Mouse (Mus musculus): ENCODE measurements around the gene Fos. TPM values are rescaled to one million over a fixed set of nuclear protein-coding genes. Genes with fewer than 3 reads are reported as not detected.

Fos gene
- polyA plus RNA-seq, 1 experiment from 2014 or later, result 6.4 TPM

DNA sequence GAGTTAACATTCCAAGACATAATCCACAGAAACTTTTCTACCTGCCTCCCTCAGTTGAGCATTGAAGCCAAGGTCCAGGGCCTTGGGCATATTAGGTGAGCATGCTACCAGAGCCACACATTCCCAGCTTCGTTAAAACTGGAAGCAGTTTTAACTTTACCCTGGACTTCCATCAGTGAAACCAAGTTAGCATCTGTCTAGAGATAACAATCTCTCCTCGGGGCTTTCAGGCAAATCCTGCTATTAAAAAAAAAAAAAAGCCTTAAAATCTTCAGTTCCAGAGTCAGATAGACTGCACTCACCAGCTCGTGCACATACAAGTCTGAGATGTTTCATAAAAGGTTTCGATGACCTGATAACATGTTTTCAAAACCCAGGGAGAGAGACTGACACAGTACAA is 17.4 kb upstream of the Fos start:
- WGBS, result 58% methylated on average over 4 of the region's 4 CpGs
- no peaks in the 10 kb centered on the region for H3K27me3 ChIP-seq (replicated peaks; ENCODE audit: control insufficient read depth, insufficient read depth, low read length)
- no peaks in the 10 kb centered on the region for H3K36me3 ChIP-seq (ENCODE audit: control insufficient read depth, insufficient read depth, low read length)
- H3K9ac ChIP-seq (ENCODE audit: low read depth, low read length), result no peak overlapping the region
- peak overlapping the region; percentile 93 for H3K27ac ChIP-seq (ENCODE audit: low read length)
- ATAC-seq, result no peak
- peaks cover 31% of the 10 kb centered on the region for H3K4me1 ChIP-seq (ENCODE audit: control insufficient read depth, insufficient read depth, low read length)
- no peak overlapping the region for H3K4me3 ChIP-seq (ENCODE audit: low read length)
- H3K4me2 ChIP-seq (ENCODE audit: low read depth, low read length), result peak overlapping the region; percentile 72; the same call in 1 of the 2 replicates
- H3K9me3 ChIP-seq (ENCODE audit: control insufficient read depth, low read length), result no peaks in the 10 kb centered on the region

DNA sequence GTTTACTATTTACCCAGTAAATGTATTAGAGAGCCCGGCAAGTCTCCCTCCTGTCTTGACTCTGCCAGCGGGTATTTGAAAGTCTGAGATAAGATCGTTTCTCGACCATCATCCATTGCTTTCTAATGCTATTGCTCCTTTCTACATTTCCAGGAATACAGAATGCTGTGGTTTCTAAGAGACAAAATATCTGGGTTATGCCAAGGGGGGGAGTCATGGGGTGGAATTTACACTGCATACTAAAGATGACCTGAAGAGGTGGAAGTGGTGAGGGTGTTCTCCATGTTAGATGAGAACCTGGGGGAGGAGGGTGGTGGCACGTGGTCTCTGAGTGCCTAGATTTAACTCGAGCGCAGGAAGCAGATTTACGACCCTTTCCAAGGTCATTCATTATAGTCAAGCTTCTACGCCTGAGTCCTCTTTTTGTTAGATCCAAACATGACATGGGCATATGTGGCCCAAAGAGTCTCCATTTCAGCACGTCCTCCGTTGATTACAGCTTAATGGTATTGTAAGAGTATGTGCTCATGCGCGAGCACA is 16.7 kb upstream of the Fos start:
- no peak overlapping the region for H3K27ac ChIP-seq (ENCODE audit: low read length)
- no peak for ATAC-seq
- WGBS, result 46% methylated on average over 13 of the region's 13 CpGs
- H3K4me2 ChIP-seq (ENCODE audit: low read depth, low read length), result no peak overlapping the region
- H3K9me3 ChIP-seq (ENCODE audit: control insufficient read depth, low read length), result no peaks in the 10 kb centered on the region
- no peak overlapping the region for H3K9ac ChIP-seq (ENCODE audit: low read depth, low read length)
- no peaks in the 10 kb centered on the region for H3K36me3 ChIP-seq (ENCODE audit: control insufficient read depth, insufficient read depth, low read length)
- H3K4me3 ChIP-seq (ENCODE audit: low read length), result no peak overlapping the region
- H3K27me3 ChIP-seq (replicated peaks; ENCODE audit: control insufficient read depth, insufficient read depth, low read length), result no peaks in the 10 kb centered on the region
- peaks cover 29% of the 10 kb centered on the region for H3K4me1 ChIP-seq (ENCODE audit: control insufficient read depth, insufficient read depth, low read length)

DNA sequence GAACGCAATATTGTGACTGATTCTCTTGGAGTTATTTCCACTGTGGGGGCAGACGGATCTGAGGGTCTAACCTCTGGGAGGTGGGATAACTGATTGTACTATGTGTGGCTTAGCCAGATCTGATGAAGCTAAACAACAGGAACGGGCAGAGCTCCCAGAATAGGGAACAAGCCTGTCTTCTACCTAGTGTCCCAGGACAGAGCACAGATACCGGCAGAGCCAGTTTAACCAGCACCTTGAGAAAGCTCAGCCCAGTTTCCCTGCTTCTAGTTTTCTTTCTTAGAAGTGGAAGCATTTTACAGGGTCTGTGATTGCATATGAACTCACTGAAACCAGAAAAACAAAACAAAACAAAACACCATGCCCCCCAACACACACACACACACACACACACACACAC is 13.9 kb upstream of the Fos start:
- no peak for ATAC-seq
- peaks cover 25% of the 10 kb centered on the region for H3K4me1 ChIP-seq (ENCODE audit: control insufficient read depth, insufficient read depth, low read length)
- H3K27ac ChIP-seq (ENCODE audit: low read length), result no peak overlapping the region
- no peaks in the 10 kb centered on the region for H3K36me3 ChIP-seq (ENCODE audit: control insufficient read depth, insufficient read depth, low read length)
- H3K27me3 ChIP-seq (replicated peaks; ENCODE audit: control insufficient read depth, insufficient read depth, low read length), result no peaks in the 10 kb centered on the region
- H3K9ac ChIP-seq (ENCODE audit: low read depth, low read length), result no peak overlapping the region
- WGBS, result 55% methylated on average over 4 of the region's 4 CpGs
- H3K4me2 ChIP-seq (ENCODE audit: low read depth, low read length), result no peak overlapping the region
- no peaks in the 10 kb centered on the region for H3K9me3 ChIP-seq (ENCODE audit: control insufficient read depth, low read length)
- H3K4me3 ChIP-seq (ENCODE audit: low read length), result no peak overlapping the region

DNA sequence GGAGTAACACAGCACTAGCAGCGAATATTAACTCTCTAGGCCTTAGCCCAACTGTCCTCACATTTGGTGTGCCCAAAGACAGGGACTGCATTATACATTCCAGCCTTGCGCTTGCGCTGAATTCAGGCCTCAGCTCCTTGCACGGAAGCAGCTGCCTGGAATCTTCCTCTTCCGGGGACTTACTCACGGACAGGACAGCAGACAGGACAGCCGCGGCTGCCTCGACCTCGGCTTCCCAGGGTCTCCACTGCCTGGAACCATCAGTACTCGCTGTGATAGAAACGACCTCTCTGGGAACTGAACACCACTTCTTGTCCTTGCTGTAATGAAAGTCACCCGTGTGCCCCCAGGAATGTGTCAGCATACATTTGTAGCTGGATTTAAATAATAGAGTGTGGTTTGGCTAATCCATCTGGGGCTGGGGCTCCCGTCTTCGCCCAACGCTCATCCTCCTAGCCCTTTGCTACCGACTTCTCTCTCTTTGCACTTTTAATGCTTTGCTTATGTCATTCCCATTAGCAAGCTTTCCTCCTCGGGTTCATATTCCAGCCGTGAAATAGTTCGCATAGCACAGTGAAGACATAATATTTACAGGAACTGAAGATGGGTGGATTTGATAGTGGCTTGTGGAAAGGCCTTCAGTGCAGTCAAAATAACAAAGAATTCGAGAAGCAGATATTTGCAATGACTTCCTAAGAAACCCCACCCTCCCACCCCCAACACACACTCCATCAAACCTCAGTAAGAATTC is 11.6 kb upstream of the Fos start:
- Histone ChIP-seq H3K27ac (ENCODE audit: low read length) (peak overlapping the region; percentile 35), H3K9me3 (ENCODE audit: control insufficient read depth, low read length) (no peaks in the 10 kb centered on the region), H3K9ac (ENCODE audit: low read depth, low read length) (0 out of 2 replicates have a peak overlapping the region, but pooled peaks have one; percentile 17), H3K4me1 (ENCODE audit: control insufficient read depth, insufficient read depth, low read length) (peaks cover 13% of the 10 kb centered on the region), H3K4me2 (ENCODE audit: low read depth, low read length) (peak overlapping the region; percentile 14; the same call in 1 of the 2 replicates), H3K36me3 (ENCODE audit: control insufficient read depth, insufficient read depth, low read length) (no peaks in the 10 kb centered on the region), H3K4me3 (ENCODE audit: low read length) (no peak overlapping the region), H3K27me3 (replicated peaks; ENCODE audit: control insufficient read depth, insufficient read depth, low read length) (no peaks in the 10 kb centered on the region)
- peak; percentile 23; the same call in 1 of the 2 replicates for ATAC-seq
- WGBS, result 47% methylated on average over 21 of the region's 21 CpGs

DNA sequence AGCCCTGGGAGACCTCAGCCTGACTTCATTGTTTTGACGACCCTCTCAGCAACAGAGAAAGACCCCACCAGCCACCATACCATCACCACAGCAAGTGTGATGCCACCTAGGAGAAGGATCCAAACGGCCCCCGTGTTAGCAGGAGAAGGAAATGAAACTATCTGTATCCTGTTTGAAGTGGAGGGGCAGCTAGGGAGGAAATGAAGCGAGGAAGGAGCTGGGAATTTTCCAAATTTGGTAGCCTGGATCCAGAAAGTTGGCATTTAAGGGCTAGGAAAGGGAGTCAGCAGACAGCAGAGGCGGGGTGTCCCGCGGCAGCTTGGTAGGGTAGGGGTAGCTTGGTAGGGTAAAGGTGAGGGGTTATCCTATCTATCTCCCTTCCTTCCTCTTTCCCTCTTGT is 10.9 kb upstream of the Fos start:
- no peak for ATAC-seq
- H3K27me3 ChIP-seq (replicated peaks; ENCODE audit: control insufficient read depth, insufficient read depth, low read length), result no peaks in the 10 kb centered on the region
- peak overlapping the region; percentile 36; the same call in 1 of the 2 replicates for H3K27ac ChIP-seq (ENCODE audit: low read length)
- no peak overlapping the region for H3K9ac ChIP-seq (ENCODE audit: low read depth, low read length)
- H3K4me2 ChIP-seq (ENCODE audit: low read depth, low read length), result no peak overlapping the region
- H3K36me3 ChIP-seq (ENCODE audit: control insufficient read depth, insufficient read depth, low read length), result no peaks in the 10 kb centered on the region
- peaks cover 10% of the 10 kb centered on the region; the same call in 1 of the 2 replicates for H3K4me1 ChIP-seq (ENCODE audit: control insufficient read depth, insufficient read depth, low read length)
- H3K4me3 ChIP-seq (ENCODE audit: low read length), result no peak overlapping the region
- H3K9me3 ChIP-seq (ENCODE audit: control insufficient read depth, low read length), result no peaks in the 10 kb centered on the region
- 54% methylated on average over 7 of the region's 7 CpGs for WGBS

DNA sequence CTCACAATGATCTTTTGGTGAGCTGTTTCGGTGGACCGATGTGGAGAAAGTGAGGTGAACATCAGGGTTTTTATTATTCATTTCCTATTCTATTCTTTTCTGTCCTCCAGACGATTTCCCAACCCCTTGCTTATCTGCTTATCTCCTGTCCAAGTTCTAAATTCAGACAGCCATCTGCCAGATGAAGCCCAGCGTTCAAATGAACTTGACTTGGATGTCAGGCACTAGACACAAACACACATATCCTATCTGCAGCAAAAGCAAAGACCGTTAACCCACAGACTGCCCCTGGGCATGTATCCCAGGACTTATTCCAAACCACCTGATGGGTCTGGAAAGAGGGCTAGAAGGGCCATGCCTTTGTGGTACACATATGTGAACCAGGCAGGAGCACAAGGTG is 9.3 kb upstream of the Fos start:
- H3K36me3 ChIP-seq (ENCODE audit: control insufficient read depth, insufficient read depth, low read length), result no peaks in the 10 kb centered on the region
- WGBS, result 72% methylated on average over 5 of the region's 5 CpGs
- H3K9ac ChIP-seq (ENCODE audit: low read depth, low read length), result no peak overlapping the region
- H3K27ac ChIP-seq (ENCODE audit: low read length), result no peak overlapping the region
- no peak overlapping the region for H3K4me2 ChIP-seq (ENCODE audit: low read depth, low read length)
- no peak for ATAC-seq
- no peak overlapping the region for H3K4me3 ChIP-seq (ENCODE audit: low read length)
- no peaks in the 10 kb centered on the region for H3K27me3 ChIP-seq (replicated peaks; ENCODE audit: control insufficient read depth, insufficient read depth, low read length)
- H3K4me1 ChIP-seq (ENCODE audit: control insufficient read depth, insufficient read depth, low read length), result peaks cover 13% of the 10 kb centered on the region; the same call in 1 of the 2 replicates
- H3K9me3 ChIP-seq (ENCODE audit: control insufficient read depth, low read length), result no peaks in the 10 kb centered on the region

DNA sequence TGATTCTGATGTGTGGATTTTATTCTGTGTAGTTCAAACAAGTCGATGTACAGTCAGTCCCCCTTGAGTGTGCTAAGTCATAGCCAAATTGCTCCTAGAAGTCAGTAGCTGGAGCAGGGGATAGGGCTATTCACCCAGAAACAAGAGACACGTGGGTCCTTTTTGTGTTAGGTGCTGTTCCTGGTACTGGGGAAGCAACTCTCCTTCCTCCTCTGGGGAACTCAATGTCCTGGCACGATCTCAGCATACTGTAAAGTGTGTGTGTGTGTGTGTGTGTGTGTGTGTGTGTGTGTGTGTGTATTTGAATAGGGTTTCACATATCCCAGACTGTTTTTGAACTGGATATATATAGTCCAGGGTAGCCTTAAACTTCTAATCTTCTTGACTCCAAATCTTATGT is 8.8 kb upstream of the Fos start:
- no peak for ATAC-seq
- Histone ChIP-seq H3K36me3 (ENCODE audit: control insufficient read depth, insufficient read depth, low read length) (no peaks in the 10 kb centered on the region), H3K9me3 (ENCODE audit: control insufficient read depth, low read length) (no peaks in the 10 kb centered on the region), H3K4me1 (ENCODE audit: control insufficient read depth, insufficient read depth, low read length) (peaks cover 13% of the 10 kb centered on the region; the same call in 1 of the 2 replicates), H3K9ac (ENCODE audit: low read depth, low read length) (no peak overlapping the region), H3K4me2 (ENCODE audit: low read depth, low read length) (no peak overlapping the region), H3K4me3 (ENCODE audit: low read length) (no peak overlapping the region), H3K27ac (ENCODE audit: low read length) (no peak overlapping the region), H3K27me3 (replicated peaks; ENCODE audit: control insufficient read depth, insufficient read depth, low read length) (no peaks in the 10 kb centered on the region)
- 64% methylated on average over 3 of the region's 3 CpGs for whole genome bisulfite sequencing

DNA sequence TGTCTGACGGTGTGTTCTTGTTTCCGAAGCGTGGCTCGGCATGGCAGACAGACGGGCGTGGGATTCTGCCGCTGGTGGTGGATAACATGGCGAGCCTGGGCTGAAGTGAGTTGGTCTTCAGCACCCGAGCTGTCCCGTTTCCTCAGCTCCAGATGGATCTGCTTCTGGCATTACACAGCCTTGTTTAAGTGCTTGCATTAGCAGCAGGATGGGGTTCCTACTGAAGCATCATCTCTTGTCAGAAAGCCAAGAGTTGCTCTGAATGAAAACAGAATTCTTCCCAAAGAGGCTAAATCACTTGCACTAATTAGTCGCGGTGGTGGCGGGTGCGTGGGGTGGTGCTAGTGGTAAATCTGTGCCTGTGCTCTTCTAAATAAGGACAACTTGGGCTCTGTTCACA is 5.8 kb upstream of the Fos start:
- no peak for ATAC-seq
- Histone ChIP-seq H3K4me3 (ENCODE audit: low read length) (no peak overlapping the region), H3K27ac (ENCODE audit: low read length) (no peak overlapping the region), H3K36me3 (ENCODE audit: control insufficient read depth, insufficient read depth, low read length) (no peaks in the 10 kb centered on the region), H3K9ac (ENCODE audit: low read depth, low read length) (no peak overlapping the region), H3K27me3 (replicated peaks; ENCODE audit: control insufficient read depth, insufficient read depth, low read length) (no peaks in the 10 kb centered on the region), H3K9me3 (ENCODE audit: control insufficient read depth, low read length) (no peaks in the 10 kb centered on the region), H3K4me1 (ENCODE audit: control insufficient read depth, insufficient read depth, low read length) (peaks cover 8% of the 10 kb centered on the region), H3K4me2 (ENCODE audit: low read depth, low read length) (no peak overlapping the region)
- 61% methylated on average over 14 of the region's 14 CpGs for WGBS

DNA sequence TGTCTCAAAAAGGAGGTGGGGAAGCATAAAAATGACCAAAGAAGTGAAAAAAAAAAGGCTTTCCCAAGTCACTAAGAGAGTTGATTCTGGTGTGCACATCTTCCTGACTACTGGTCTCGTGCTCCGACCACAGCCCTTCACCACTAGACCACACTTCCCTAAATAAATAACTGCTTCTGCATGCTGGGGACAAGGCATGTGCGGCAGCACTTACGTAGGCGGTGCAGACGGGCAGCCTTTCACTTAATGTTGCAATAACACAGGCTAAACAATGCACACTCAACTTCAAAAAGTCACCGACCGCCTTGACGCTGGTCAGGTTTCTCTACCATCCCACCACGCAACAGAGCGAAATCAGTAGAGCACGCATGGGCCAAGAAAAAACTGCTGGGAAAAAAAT is 5.0 kb upstream of the Fos start:
- H3K27ac ChIP-seq (ENCODE audit: low read length), result no peak overlapping the region
- no peak overlapping the region for H3K4me3 ChIP-seq (ENCODE audit: low read length)
- WGBS, result 76% methylated on average over 12 of the region's 12 CpGs
- H3K9me3 ChIP-seq (ENCODE audit: control insufficient read depth, low read length), result no peaks in the 10 kb centered on the region
- no peak overlapping the region for H3K9ac ChIP-seq (ENCODE audit: low read depth, low read length)
- ATAC-seq, result no peak
- H3K4me1 ChIP-seq (ENCODE audit: control insufficient read depth, insufficient read depth, low read length), result peaks cover 8% of the 10 kb centered on the region
- H3K36me3 ChIP-seq (ENCODE audit: control insufficient read depth, insufficient read depth, low read length), result no peaks in the 10 kb centered on the region
- H3K4me2 ChIP-seq (ENCODE audit: low read depth, low read length), result no peak overlapping the region
- no peaks in the 10 kb centered on the region for H3K27me3 ChIP-seq (replicated peaks; ENCODE audit: control insufficient read depth, insufficient read depth, low read length)
